Mouse (Mus musculus) spleen, postnatal 10 days (tissue): ENCODE results near the gene Ciita.
A peak's percentile ranks its signal among the peaks of the same experiment; 100 is the strongest.

Experiments used
- DNase-seq, 2 experiments: peaks; one replicate each; pipeline ENCODE4 v3.0.0; 2021 to 2022; ENCODE audit warnings: low spot score in 2 of 2

Gene Ciita

GRCm38 (mm10) chr16:10518030-10518429 lies 38.2 kb downstream of the Ciita start:
- DNase-seq: peak in 1 of 2 experiments; percentile 43

GRCm38 (mm10) chr16:10520908-10521614 lies 41.2 kb downstream of the Ciita start:
- peak; percentile 63 to 80 for DNase-seq

- peak; percentile 57 to 80 for DNase-seq
These were observed 43.0 kb downstream of the Ciita start for GRCm38 (mm10) chr16:10522811-10523210.

GRCm38 (mm10) chr16:10523650-10524049 lies 43.8 kb downstream of the Ciita start:
- DNase-seq: no peak

GRCm38 (mm10) chr16:10524866-10525609 lies 45.2 kb downstream of the Ciita start:
- DNase-seq: no peak

- no peak for DNase-seq
These were observed 45.7 kb downstream of the Ciita start for GRCm38 (mm10) chr16:10525610-10525980.

- DNase-seq: no peak
These were observed 47.3 kb downstream of the Ciita start for GRCm38 (mm10) chr16:10527046-10527644.

- no peak for DNase-seq
These were observed 48.5 kb downstream of the Ciita start for GRCm38 (mm10) chr16:10528382-10528781.

GRCm38 (mm10) chr16:10530179-10530578 lies 50.3 kb downstream of the Ciita start:
- DNase-seq: no peak

GRCm38 (mm10) chr16:10533781-10534180 lies 53.9 kb downstream of the Ciita start:
- no peak for DNase-seq

- DNase-seq: no peak
These were observed 54.7 kb downstream of the Ciita start for GRCm38 (mm10) chr16:10534567-10534966.

- no peak for DNase-seq
These were observed 56.5 kb downstream of the Ciita start for GRCm38 (mm10) chr16:10536323-10536722.

GRCm38 (mm10) chr16:10536961-10537360 lies 57.1 kb downstream of the Ciita start:
- no peak for DNase-seq

- no peak for DNase-seq
These were observed 61.1 kb downstream of the Ciita start for GRCm38 (mm10) chr16:10540763-10541597.

- DNase-seq: no peak
These were observed 61.7 kb downstream of the Ciita start for GRCm38 (mm10) chr16:10541598-10541930.

- DNase-seq: peak in 1 of 2 experiments; percentile 25
These were observed 62.4 kb downstream of the Ciita start for GRCm38 (mm10) chr16:10542266-10542665.

- DNase-seq: peak; percentile 83 to 93
These were observed 63.0 kb downstream of the Ciita start, which contains the start of gene Dexi for GRCm38 (mm10) chr16:10542698-10543365. Gene Dexi (minus strand): TSS chr16:10543054.

- DNase-seq: peak; percentile 95 to 98
These were observed 65.2 kb downstream of the Ciita start, which contains the start of gene Clec16a for GRCm38 (mm10) chr16:10544995-10545622. Gene Clec16a (plus strand): TSS chr16:10545339.

GRCm38 (mm10) chr16:10546865-10547264 lies 67.0 kb downstream of the Ciita start:
- DNase-seq: no peak

GRCm38 (mm10) chr16:10548938-10549337 lies 69.1 kb downstream of the Ciita start:
- DNase-seq: no peak

- no peak for DNase-seq
These were observed 69.7 kb downstream of the Ciita start for GRCm38 (mm10) chr16:10549600-10549999.
